Mouse (Mus musculus) olfactory bulb, adult 2 months (tissue): ENCODE results near the gene Glra1.

Source experiments
- CTCF ChIP-seq: fragments of 200-500 bp; IDR thresholded peaks from 2 replicates; pipeline ENCODE4 v1.5.1; 2012; ENCODE audit warnings: low read depth, mild to moderate bottlenecking, low read length, moderate library complexity; ENCODE audit not compliant: insufficient read depth
- POLR2A ChIP-seq: fragments of 200-500 bp; IDR thresholded peaks from 2 replicates; pipeline ENCODE4 v1.6.1; 2012; ENCODE audit warnings: mild to moderate bottlenecking, low read depth, low read length, moderate library complexity; ENCODE audit not compliant: insufficient read depth

DNA sequence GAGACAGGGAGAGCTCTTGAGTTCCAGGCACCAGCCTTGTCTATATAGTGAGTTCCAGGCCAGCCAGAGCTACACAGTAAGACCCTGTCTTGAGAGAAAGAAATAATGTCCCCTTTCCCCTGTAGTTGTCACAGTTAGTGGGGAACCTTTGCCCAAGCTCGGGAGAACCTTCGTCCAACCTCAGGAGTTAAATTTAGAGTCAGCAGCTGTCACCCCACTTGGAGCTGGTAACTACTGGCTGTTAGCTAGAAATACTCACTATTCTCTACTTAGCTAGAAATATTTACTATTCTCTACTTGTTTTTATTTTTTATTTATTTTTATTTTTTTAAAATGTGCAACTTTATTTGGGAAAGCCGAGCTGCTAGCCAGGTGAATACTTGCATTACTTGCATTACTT lies 134.8 kb downstream of the Glra1 start:
- TF ChIP-seq CTCF (no peak), POLR2A (no peak)
